Mouse (Mus musculus) midbrain, postnatal 0 days (tissue): ENCODE results near the gene Cyb561. TPM values are rescaled to one million over a fixed set of nuclear protein-coding genes. Genes with fewer than 3 reads are reported as not detected.

Source experiments
- ATAC-seq: fragments of 200-750 bp; cut with Nextera tagmentation; 2 replicates; pipeline ENCODE4 v1.8.0; 2017; ENCODE audit warnings: moderate number of reproducible peaks, mild to moderate bottlenecking, moderate TSS enrichment, moderate library complexity; ENCODE audit not compliant: low FRiP score
- DNase-seq: peaks from one replicate; pipeline ENCODE4 v3.0.0-alpha.2; 2015; ENCODE audit warnings: low spot score
- H3K27ac ChIP-seq: fragments of 300-500 bp; sonication (generic); 2 replicates; pipeline ENCODE4 v1.5.1; 2014; ENCODE audit warnings: low read depth, mild to moderate bottlenecking, low read length, mixed read lengths
- H3K27me3 ChIP-seq: fragments of 300-500 bp; sonication (generic); 2 replicates; pipeline ENCODE4 v1.6.1; 2014; ENCODE audit warnings: low read length, control low read depth, mixed read lengths; ENCODE audit not compliant: insufficient read depth
- H3K36me3 ChIP-seq: fragments of 300-500 bp; sonication (generic); 2 replicates; pipeline ENCODE4 v1.6.1; 2014; ENCODE audit warnings: low read length, control low read depth, mixed read lengths; ENCODE audit not compliant: insufficient read depth
- H3K4me1 ChIP-seq: fragments of 300-500 bp; sonication (generic); 2 replicates; pipeline ENCODE4 v1.6.1; 2014; ENCODE audit warnings: mild to moderate bottlenecking, control low read depth, antibody characterized with exemption, low read length, mixed read lengths; ENCODE audit not compliant: insufficient read depth
- H3K4me2 ChIP-seq: fragments of 300-500 bp; sonication (generic); 2 replicates; pipeline ENCODE4 v1.6.1; 2014; ENCODE audit warnings: low read depth, mild to moderate bottlenecking, low read length, mixed read lengths; ENCODE audit not compliant: poor library complexity, severe bottlenecking
- H3K4me3 ChIP-seq: fragments of 300-500 bp; sonication (generic); 2 replicates; pipeline ENCODE4 v1.5.1; 2014; ENCODE audit warnings: low read depth, mild to moderate bottlenecking, low read length, moderate library complexity
- H3K9ac ChIP-seq: fragments of 300-500 bp; sonication (generic); replicated peaks from 2 replicates; pipeline ENCODE4 v1.6.1; 2014; ENCODE audit warnings: mild to moderate bottlenecking, low read length, moderate library complexity, mixed read lengths; ENCODE audit not compliant: poor library complexity, severe bottlenecking
- H3K9me3 ChIP-seq: fragments of 300-500 bp; sonication (generic); 2 replicates; pipeline ENCODE4 v1.6.1; 2016; ENCODE audit warnings: low read length, control low read depth
- CTCF ChIP-seq: IDR thresholded peaks from 2 replicates; pipeline ENCODE4 v1.5.1; 2016; ENCODE audit warnings: antibody characterized with exemption, mild to moderate bottlenecking
- WGBS: fragments of 180-500 bp; shearing (Covaris S2); extraction: QIAGEN DNeasy Blood & Tissue Kit; methylation state at CpG from one replicate; pipeline ENCODE4 v1.1.7; 2014; 5-methylcytosine and 5-hydroxymethylcytosine counted together
- polyA plus RNA-seq: library from polyadenylated mRNA; unstranded; fragments of >200 nt; fragmentation: Nextera tagmentation; extraction: Ambion mirVana; gene quantifications from 2 replicates; pipeline ENCODE4 v1.2.1, GENCODE M21; 2015
- total RNA-seq: library from RNA; depleted of rRNA; stranded (reverse); fragments of >200 nt; gene quantifications from 2 replicates; pipeline ENCODE4 v1.2.3, GENCODE M21; 2014; rRNA removed

The Cyb561 gene
- total and polyA plus RNA-seq, 2 experiments from 2014 or later = 64.2 to 76.7 TPM

DNA sequence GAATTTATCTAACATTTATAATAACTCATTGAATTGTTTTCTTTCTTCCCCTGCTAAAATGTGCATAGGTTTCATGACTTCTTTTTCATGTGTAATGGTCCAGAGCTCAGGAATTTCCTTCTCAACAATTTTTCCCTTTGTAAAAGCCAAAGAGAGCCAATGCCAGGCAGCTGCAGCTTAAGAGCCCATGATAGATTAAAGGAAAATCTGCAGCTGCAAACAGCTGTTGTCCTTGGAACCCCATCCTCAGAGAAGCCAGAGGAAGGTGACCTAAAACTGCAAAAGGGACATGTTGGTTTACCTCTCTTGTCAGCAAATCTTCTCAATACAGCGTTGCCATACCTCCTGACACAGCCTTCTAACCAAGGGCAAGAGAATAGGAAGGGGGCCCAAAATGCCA is 50.2 kb downstream of the Cyb561 start:
- H3K27ac ChIP-seq = no peak overlapping the region
- DNase-seq (no peak), ATAC-seq (no peak)
- H3K4me2 ChIP-seq = no peak overlapping the region
- TF ChIP-seq CTCF = no peak
- WGBS = 83% methylated on average over 1 of the region's 1 CpGs
- H3K27me3 ChIP-seq = no peaks in the 10 kb centered on the region
- no peak overlapping the region for H3K9ac ChIP-seq
- H3K9me3 ChIP-seq = no peaks in the 10 kb centered on the region
- H3K4me3 ChIP-seq = no peak overlapping the region
- peaks cover 22% of the 10 kb centered on the region for H3K36me3 ChIP-seq
- no peaks in the 10 kb centered on the region for H3K4me1 ChIP-seq

DNA sequence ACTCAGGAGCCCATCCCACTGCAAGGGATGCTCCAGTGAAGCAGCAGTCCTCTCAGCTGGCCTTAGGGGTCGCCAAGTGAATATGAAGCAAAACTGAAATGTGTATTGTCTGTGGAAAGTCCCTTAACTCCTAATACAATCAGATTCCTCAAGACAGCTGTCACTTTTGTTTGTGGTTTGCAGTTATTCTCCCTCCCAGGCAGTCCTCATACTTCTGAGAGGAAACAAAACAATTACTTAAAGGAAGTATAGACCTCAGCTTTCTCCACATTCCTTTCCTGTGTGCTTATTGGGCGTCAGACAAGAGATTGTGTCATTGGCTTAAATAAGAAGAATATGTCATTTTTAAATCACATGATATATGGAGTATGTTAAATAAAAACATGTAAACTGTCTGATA is 51.6 kb downstream of the Cyb561 start:
- DNase-seq (no peak), ATAC-seq (no peak)
- Histone ChIP-seq H3K9ac (no peak overlapping the region), H3K36me3 (peaks cover 31% of the 10 kb centered on the region), H3K9me3 (no peaks in the 10 kb centered on the region), H3K27ac (no peak overlapping the region), H3K4me2 (no peak overlapping the region), H3K27me3 (no peaks in the 10 kb centered on the region), H3K4me1 (no peaks in the 10 kb centered on the region), H3K4me3 (no peak overlapping the region)
- WGBS = 75% methylated on average over 2 of the region's 2 CpGs
- no peak for TF ChIP-seq CTCF

DNA sequence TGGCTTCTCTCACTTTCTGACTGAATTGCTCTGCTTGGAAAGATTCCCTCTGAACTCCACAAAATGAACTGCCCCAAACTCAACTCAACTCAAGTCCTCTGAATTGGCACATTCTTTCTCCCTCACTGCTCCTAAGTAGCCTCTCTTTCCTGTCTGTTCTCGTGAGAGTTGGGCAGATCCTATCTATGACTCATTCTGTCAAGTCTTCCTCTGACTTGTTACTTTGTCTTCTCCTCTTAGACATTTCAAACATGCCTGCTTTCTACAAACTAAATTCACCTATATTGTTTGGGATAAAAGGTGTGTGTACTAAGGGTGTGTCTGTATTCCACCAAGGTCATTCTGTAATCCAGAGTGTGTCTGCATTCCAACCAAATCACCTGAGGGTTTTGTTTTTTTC is 54.0 kb downstream of the Cyb561 start:
- ATAC-seq (no peak), DNase-seq (no peak)
- Histone ChIP-seq H3K4me1 (no peaks in the 10 kb centered on the region), H3K36me3 (peaks cover 33% of the 10 kb centered on the region), H3K4me3 (no peak overlapping the region), H3K27me3 (no peaks in the 10 kb centered on the region), H3K9me3 (no peaks in the 10 kb centered on the region), H3K4me2 (no peak overlapping the region), H3K9ac (no peak overlapping the region), H3K27ac (no peak overlapping the region)
- 65% methylated on average over 1 of the region's 1 CpGs for WGBS
- TF ChIP-seq CTCF = no peak

DNA sequence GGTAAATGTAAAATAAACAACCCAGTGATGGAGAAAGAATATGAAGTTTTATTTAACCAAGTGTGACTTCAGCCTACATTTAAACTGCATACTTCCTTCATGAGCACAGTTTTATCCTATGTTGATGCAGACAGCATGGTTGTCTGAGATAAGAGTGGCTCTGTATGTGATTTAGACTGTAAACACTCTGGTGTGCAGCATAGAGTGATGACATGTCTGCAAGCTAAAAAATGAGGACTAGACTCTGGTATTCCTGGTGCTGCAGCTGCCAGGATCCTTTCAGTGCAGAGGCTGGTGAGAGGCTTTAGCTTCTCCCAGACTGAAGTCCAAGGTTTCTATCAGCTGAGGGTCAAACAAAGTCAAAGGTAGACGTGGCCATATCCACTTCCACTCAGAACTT is 65.9 kb downstream of the Cyb561 start:
- Histone ChIP-seq H3K27me3 (no peaks in the 10 kb centered on the region), H3K36me3 (0 out of 2 replicates have a peak, but pooled peaks cover 4% of the 10 kb centered on the region), H3K4me1 (no peaks in the 10 kb centered on the region), H3K4me3 (no peak overlapping the region), H3K9me3 (no peaks in the 10 kb centered on the region), H3K9ac (no peak overlapping the region), H3K4me2 (no peak overlapping the region), H3K27ac (no peak overlapping the region)
- ATAC-seq = no peak
- 77% methylated on average over 1 of the region's 1 CpGs for WGBS
- no peak for TF ChIP-seq CTCF
- no peak for DNase-seq

DNA sequence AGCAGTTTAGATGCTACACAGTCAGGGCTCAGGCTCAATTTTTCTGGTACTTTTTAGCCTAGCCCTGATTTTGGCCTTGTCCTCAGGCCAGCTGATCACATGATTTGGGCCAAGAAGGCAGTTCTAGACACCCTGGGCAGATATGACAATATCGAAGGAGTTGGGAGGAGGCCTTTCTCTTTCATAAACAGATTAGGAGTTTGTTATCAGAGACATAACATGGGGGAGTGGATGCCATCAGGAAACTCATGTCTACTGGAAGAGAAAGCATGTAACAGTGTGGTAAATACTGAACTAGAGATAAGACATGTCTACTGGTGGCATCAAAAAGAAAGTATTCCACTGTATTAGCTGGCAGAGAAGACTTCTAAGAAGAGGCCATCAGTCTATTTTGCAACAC is 67.6 kb downstream of the Cyb561 start:
- ATAC-seq (no peak), DNase-seq (no peak)
- 0 out of 2 replicates have a peak, but pooled peaks cover 4% of the 10 kb centered on the region for H3K36me3 ChIP-seq
- H3K27me3 ChIP-seq = no peaks in the 10 kb centered on the region
- H3K4me3 ChIP-seq = no peak overlapping the region
- TF ChIP-seq CTCF = no peak
- no peaks in the 10 kb centered on the region for H3K4me1 ChIP-seq
- WGBS = 86% methylated on average over 1 of the region's 1 CpGs
- no peak overlapping the region for H3K27ac ChIP-seq
- no peaks in the 10 kb centered on the region for H3K9me3 ChIP-seq
- no peak overlapping the region for H3K9ac ChIP-seq
- H3K4me2 ChIP-seq = no peak overlapping the region

Other genes starting within 250 kb of the Cyb561 start
- gene Ace, start 14.6 kb upstream of the Cyb561 start, total RNA-seq = 25.1 and 27.0 TPM in 2 replicates
- 10.0 and 10.1 TPM in 2 replicates for gene Ace, start 14.6 kb upstream of the Cyb561 start, polyA plus RNA-seq
- not detected in 2 replicates for gene Ace3, start 41.3 kb upstream of the Cyb561 start, total RNA-seq
- gene Ace3, start 41.3 kb upstream of the Cyb561 start, polyA plus RNA-seq = 0.07 TPM in 1 of 2 replicates, not detected in the other
- gene Kcnh6, start 54.8 kb upstream of the Cyb561 start, total RNA-seq = 3.1 TPM in 2 replicates
- 2.8 and 3.1 TPM in 2 replicates for gene Kcnh6, start 54.8 kb upstream of the Cyb561 start, polyA plus RNA-seq
- 313 and 343 TPM in 2 replicates for gene Dcaf7, start 83.5 kb upstream of the Cyb561 start, total RNA-seq
- gene Dcaf7, start 83.5 kb upstream of the Cyb561 start, polyA plus RNA-seq = 166 and 170 TPM in 2 replicates
- gene Taco1, start 112.7 kb upstream of the Cyb561 start, total RNA-seq = 17.3 and 18.6 TPM in 2 replicates
- gene Taco1, start 112.7 kb upstream of the Cyb561 start, polyA plus RNA-seq = 5.1 and 5.8 TPM in 2 replicates
- 26.0 and 26.4 TPM in 2 replicates for gene Map3k3, start 131.3 kb upstream of the Cyb561 start, total RNA-seq
- gene Map3k3, start 131.3 kb upstream of the Cyb561 start, polyA plus RNA-seq = 7.8 and 9.2 TPM in 2 replicates
- gene Gm10840, start 207.5 kb upstream of the Cyb561 start, total RNA-seq = not detected in 2 replicates
- gene Gm10840, start 207.5 kb upstream of the Cyb561 start, polyA plus RNA-seq = not detected in 2 replicates
- 69.7 and 81.8 TPM in 2 replicates for gene Limd2, start 207.5 kb upstream of the Cyb561 start, total RNA-seq
- 122 and 141 TPM in 2 replicates for gene Limd2, start 207.5 kb upstream of the Cyb561 start, polyA plus RNA-seq
- gene Strada, start 248.8 kb upstream of the Cyb561 start, total RNA-seq = 26.9 and 31.2 TPM in 2 replicates
- gene Strada, start 248.8 kb upstream of the Cyb561 start, polyA plus RNA-seq = 21.2 and 22.7 TPM in 2 replicates